23 mouse cellular contexts compared by ENCODE assay signal in genomic region chr1:72556471-72556870, GRCm38 (mm10). TPM values are rescaled to one million over a fixed set of nuclear protein-coding genes. Genes with fewer than 3 reads are reported as not detected.
"Had no signal": no experiment of that assay in that cellular context is flagged by ENCODE, and none has a peak within 500 bp of the region (broad histone marks: within the 10 kb centered on the region; RNA-seq: fewer than 3 reads in every experiment).

No protein-coding gene starts in this region.

- ATAC-seq: midbrain, embryonic 15.5 days had no signal

- H3K27me3 ChIP-seq: kidney, embryonic 15.5 days; liver, embryonic 13.5 days; midbrain, embryonic 12.5 days; midbrain, embryonic 15.5 days; neural tube, embryonic 12.5 days; neural tube, embryonic 15.5 days had no signal

- H3K4me2 ChIP-seq: kidney, embryonic 15.5 days; liver, embryonic 13.5 days; midbrain, embryonic 12.5 days; midbrain, embryonic 15.5 days; neural tube, embryonic 12.5 days; neural tube, embryonic 15.5 days had no signal

- DNase-seq: kidney, postnatal 10 days; kidney, postnatal 36 days; layer of hippocampus, postnatal 36 days; liver, embryonic 13.5 days; lung, adult 2 months; right cerebral cortex, adult 18-20 months; right cerebral cortex, postnatal 14 days; right cerebral cortex, postnatal 4 days; thymus, adult 2 months; thymus, postnatal 14 days; thymus, postnatal 4 days had no signal

- H3K36me3 ChIP-seq: kidney, embryonic 15.5 days; liver, embryonic 13.5 days; midbrain, embryonic 12.5 days; midbrain, embryonic 15.5 days; neural tube, embryonic 12.5 days; neural tube, embryonic 15.5 days had no signal

- H3K4me3 ChIP-seq: kidney, embryonic 15.5 days; left cerebral cortex, adult 2 months; liver, embryonic 13.5 days; midbrain, embryonic 12.5 days; midbrain, embryonic 15.5 days; neural tube, embryonic 12.5 days; neural tube, embryonic 15.5 days had no signal

- H3K9ac ChIP-seq: kidney, embryonic 15.5 days; liver, embryonic 13.5 days; midbrain, embryonic 12.5 days; midbrain, embryonic 15.5 days; neural tube, embryonic 12.5 days; neural tube, embryonic 15.5 days had no signal

- H3K4me1 ChIP-seq: kidney, embryonic 15.5 days; liver, embryonic 13.5 days; midbrain, embryonic 12.5 days; midbrain, embryonic 15.5 days; neural tube, embryonic 12.5 days; neural tube, embryonic 15.5 days had no signal

- H3K27ac ChIP-seq: kidney, embryonic 15.5 days; left cerebral cortex, adult 2 months; liver, embryonic 13.5 days; macrophage; midbrain, embryonic 12.5 days; midbrain, embryonic 15.5 days; neural tube, embryonic 12.5 days; neural tube, embryonic 15.5 days; stomach, postnatal 0 days had no signal

- H3K9me3 ChIP-seq: kidney, embryonic 15.5 days; liver, embryonic 13.5 days; midbrain, embryonic 12.5 days; midbrain, embryonic 15.5 days; neural tube, embryonic 12.5 days; neural tube, embryonic 15.5 days had no signal

RNA-seq across cellular contexts. Expression of gene March4, which starts 19.7 kb away (rescaled TPM):
- total RNA-seq: liver, adult 2 months; megakaryocyte, adult 5-6 weeks had no signal
- polyA plus RNA-seq: limb, embryonic 11.5 days; liver, adult 2 months; liver, embryonic 13.5 days; liver, embryonic 16.5 days; macrophage; thymus, adult 2 months had no signal
